Mouse (Mus musculus) bone marrow, adult 2 months (tissue): ENCODE results near the gene Slc25a44.
A peak's percentile ranks its signal among the peaks of the same experiment; 100 is the strongest.

Experiments used
- CTCF ChIP-seq: fragments of 200-500 bp; IDR thresholded peaks from 2 replicates; pipeline ENCODE4 v1.5.1; 2011; ENCODE audit warnings: low read length, control low read depth; ENCODE audit not compliant: control insufficient read depth, insufficient read depth
- POLR2A ChIP-seq: fragments of 200-500 bp; IDR thresholded peaks from 2 replicates; pipeline ENCODE4 v1.6.1; 2011; ENCODE audit warnings: low read depth, mild to moderate bottlenecking, control low read depth, low read length, borderline replicate concordance; ENCODE audit not compliant: control insufficient read depth

- TF ChIP-seq POLR2A = peak; percentile 18; the same call in 1 of the 2 replicates
- no peak for TF ChIP-seq CTCF
Observed at GRCm38 (mm10) chr3:88411681-88412080, 13.3 kb downstream of the Slc25a44 start.
